Mouse (Mus musculus) limb, embryonic 13.5 days (tissue): ENCODE measurements around the gene Rrm2. TPM values are rescaled to one million over a fixed set of nuclear protein-coding genes. Genes with fewer than 3 reads are reported as not detected.

Source experiments
- ATAC-seq: fragments of 200-750 bp; cut with Nextera tagmentation; 2 replicates; pipeline ENCODE4 v1.8.0; 2017; ENCODE audit warnings: low read depth, moderate number of reproducible peaks, moderate TSS enrichment; ENCODE audit not compliant: low FRiP score
- H3K27ac ChIP-seq: fragments of 300-500 bp; sonication (generic); 2 replicates; pipeline ENCODE4 v1.5.1; 2015; ENCODE audit warnings: inconsistent platforms, mild to moderate bottlenecking, moderate library complexity
- H3K27me3 ChIP-seq: fragments of 300-500 bp; sonication (generic); 2 replicates; pipeline ENCODE4 v1.6.1; 2015; ENCODE audit warnings: mild to moderate bottlenecking, inconsistent platforms
- H3K36me3 ChIP-seq: fragments of 300-500 bp; sonication (generic); 2 replicates; pipeline ENCODE4 v1.6.1; 2015; ENCODE audit warnings: inconsistent platforms, mild to moderate bottlenecking, moderate library complexity
- H3K4me1 ChIP-seq: fragments of 300-500 bp; sonication (generic); 2 replicates; pipeline ENCODE4 v1.6.1; 2015; ENCODE audit warnings: inconsistent platforms
- H3K4me2 ChIP-seq: fragments of 300-500 bp; sonication (generic); replicated peaks from 2 replicates; pipeline ENCODE4 v1.6.1; 2015; ENCODE audit warnings: inconsistent platforms, mild to moderate bottlenecking, moderate library complexity
- H3K4me3 ChIP-seq: fragments of 300-500 bp; sonication (generic); 2 replicates; pipeline ENCODE4 v1.5.1; 2015; ENCODE audit warnings: moderate library complexity, mild to moderate bottlenecking, inconsistent platforms
- H3K9ac ChIP-seq: fragments of 300-500 bp; sonication (generic); 2 replicates; pipeline ENCODE4 v1.6.1; 2015; ENCODE audit warnings: mild to moderate bottlenecking, inconsistent platforms
- H3K9me3 ChIP-seq: fragments of 300-500 bp; sonication (generic); 2 replicates; pipeline ENCODE4 v1.6.1; 2016; ENCODE audit warnings: inconsistent platforms
- WGBS: fragments of 180-500 bp; shearing (Covaris S2); methylation state at CpG from one replicate; pipeline ENCODE4 v1.1.7; 2015; 5-methylcytosine and 5-hydroxymethylcytosine counted together
- polyA plus RNA-seq: library from polyadenylated mRNA; unstranded; fragments of >200 nt; fragmentation: Nextera tagmentation; extraction: Ambion mirVana; gene quantifications from 2 replicates; pipeline ENCODE4 v1.2.1, GENCODE M21; 2015

Gene Rrm2
- polyA plus RNA-seq, result 235 TPM in 2 replicates

GRCm38 (mm10) chr12:24707954-24708823 lies at the start of gene Rrm2:
Gene Rrm2 (plus strand): TSS chr12:24708241.
- no peaks in the 10 kb centered on the region for H3K27me3 ChIP-seq
- WGBS, result under 1% methylated on average over 83 of the region's 83 CpGs
- ATAC-seq, result peak; percentile 89
- peak within 1 kb of the TSS; percentile 86 for H3K27ac ChIP-seq
- peaks cover 29% of the 10 kb centered on the region for H3K36me3 ChIP-seq
- H3K4me1 ChIP-seq, result peaks cover 55% of the 10 kb centered on the region
- peak within 1 kb of the TSS; percentile 89 for H3K4me2 ChIP-seq
- H3K9ac ChIP-seq, result peak within 1 kb of the TSS; percentile 85
- peak within 1 kb of the TSS; percentile 91 for H3K4me3 ChIP-seq
- no peaks in the 10 kb centered on the region for H3K9me3 ChIP-seq

GRCm38 (mm10) chr12:24658998-24659397 lies 49.0 kb upstream of the Rrm2 start:
- no peak for ATAC-seq
- WGBS, result 89% methylated on average over 4 of the region's 4 CpGs
- Histone ChIP-seq H3K27me3 (no peaks in the 10 kb centered on the region), H3K4me1 (peaks cover 19% of the 10 kb centered on the region), H3K9me3 (no peaks in the 10 kb centered on the region), H3K9ac (no peak overlapping the region), H3K4me2 (no peak overlapping the region), H3K27ac (no peak overlapping the region), H3K4me3 (no peak overlapping the region), H3K36me3 (peaks cover 78% of the 10 kb centered on the region)

GRCm38 (mm10) chr12:24659923-24660322 lies 48.1 kb upstream of the Rrm2 start:
- no peak overlapping the region for H3K9ac ChIP-seq
- H3K27me3 ChIP-seq, result no peaks in the 10 kb centered on the region
- H3K9me3 ChIP-seq, result no peaks in the 10 kb centered on the region
- no peak overlapping the region for H3K27ac ChIP-seq
- H3K36me3 ChIP-seq, result peaks cover 69% of the 10 kb centered on the region
- peaks cover 19% of the 10 kb centered on the region for H3K4me1 ChIP-seq
- 93% methylated on average over 9 of the region's 9 CpGs for WGBS
- no peak overlapping the region for H3K4me3 ChIP-seq
- ATAC-seq, result no peak
- H3K4me2 ChIP-seq, result no peak overlapping the region

- Histone ChIP-seq H3K4me3 (no peak overlapping the region), H3K4me1 (peaks cover 12% of the 10 kb centered on the region), H3K4me2 (no peak overlapping the region), H3K9me3 (no peaks in the 10 kb centered on the region), H3K9ac (no peak overlapping the region), H3K27ac (no peak overlapping the region), H3K36me3 (peaks cover 57% of the 10 kb centered on the region), H3K27me3 (no peaks in the 10 kb centered on the region)
- 72% methylated on average over 4 of the region's 4 CpGs for WGBS
- no peak for ATAC-seq
These were observed 46.9 kb upstream of the Rrm2 start for GRCm38 (mm10) chr12:24661100-24661499.

- H3K27me3 ChIP-seq, result no peaks in the 10 kb centered on the region
- ATAC-seq, result no peak
- H3K9ac ChIP-seq, result no peak overlapping the region
- H3K9me3 ChIP-seq, result no peaks in the 10 kb centered on the region
- no peak overlapping the region for H3K27ac ChIP-seq
- 84% methylated on average over 5 of the region's 5 CpGs for WGBS
- no peak overlapping the region for H3K4me2 ChIP-seq
- H3K36me3 ChIP-seq, result peaks cover 48% of the 10 kb centered on the region
- H3K4me3 ChIP-seq, result no peak overlapping the region
- 0 out of 2 replicates have a peak, but pooled peaks cover 3% of the 10 kb centered on the region for H3K4me1 ChIP-seq
These were observed 45.9 kb upstream of the Rrm2 start for GRCm38 (mm10) chr12:24662131-24662530.

GRCm38 (mm10) chr12:24680096-24680491 lies 27.9 kb upstream of the Rrm2 start:
- Histone ChIP-seq H3K27ac (no peak overlapping the region; the same call in 1 of the 2 replicates), H3K27me3 (peaks cover 56% of the 10 kb centered on the region), H3K9me3 (no peaks in the 10 kb centered on the region), H3K9ac (peak overlapping the region; percentile 79), H3K4me3 (peak overlapping the region; percentile 63), H3K36me3 (no peaks in the 10 kb centered on the region), H3K4me2 (peak overlapping the region; percentile 94), H3K4me1 (peaks cover 27% of the 10 kb centered on the region)
- no peak; the same call in 1 of the 2 replicates for ATAC-seq
- 15% methylated on average over 9 of the region's 9 CpGs for WGBS

- Histone ChIP-seq H3K27ac (no peak overlapping the region; the same call in 1 of the 2 replicates), H3K27me3 (peaks cover 60% of the 10 kb centered on the region), H3K9me3 (no peaks in the 10 kb centered on the region), H3K36me3 (no peaks in the 10 kb centered on the region), H3K4me2 (peak overlapping the region; percentile 94), H3K4me3 (peak overlapping the region; percentile 63), H3K4me1 (peaks cover 27% of the 10 kb centered on the region), H3K9ac (peak overlapping the region; percentile 79)
- peak; percentile 56 for ATAC-seq
- 1% methylated on average over 54 of the region's 61 CpGs for WGBS
These were observed 27.4 kb upstream of the Rrm2 start for GRCm38 (mm10) chr12:24680492-24681285.

GRCm38 (mm10) chr12:24681286-24682023 lies 26.6 kb upstream of the Rrm2 start, which contains the start of gene Cys1:
Gene Cys1 (minus strand): TSS chr12:24681813.
- H3K9me3 ChIP-seq, result no peaks in the 10 kb centered on the region
- WGBS, result 3% methylated on average over 20 of the region's 20 CpGs
- H3K27me3 ChIP-seq, result peaks cover 60% of the 10 kb centered on the region
- no peak for ATAC-seq
- peak within 1 kb of the TSS; percentile 94 for H3K4me2 ChIP-seq
- H3K4me3 ChIP-seq, result peak within 1 kb of the TSS; percentile 63
- peak within 1 kb of the TSS; percentile 79 for H3K9ac ChIP-seq
- peak within 1 kb of the TSS; percentile 61; the same call in 1 of the 2 replicates for H3K27ac ChIP-seq
- H3K36me3 ChIP-seq, result no peaks in the 10 kb centered on the region
- peaks cover 27% of the 10 kb centered on the region for H3K4me1 ChIP-seq

GRCm38 (mm10) chr12:24682563-24682962 lies 25.5 kb upstream of the Rrm2 start:
- Histone ChIP-seq H3K27me3 (peaks cover 60% of the 10 kb centered on the region), H3K4me2 (no peak overlapping the region), H3K36me3 (no peaks in the 10 kb centered on the region), H3K9me3 (no peaks in the 10 kb centered on the region), H3K4me1 (peaks cover 27% of the 10 kb centered on the region), H3K27ac (peak overlapping the region; percentile 61; the same call in 1 of the 2 replicates), H3K4me3 (no peak overlapping the region), H3K9ac (no peak overlapping the region)
- 37% methylated on average over 8 of the region's 8 CpGs for WGBS
- ATAC-seq, result peak; percentile 49; the same call in 1 of the 2 replicates

- Histone ChIP-seq H3K4me2 (no peak overlapping the region), H3K36me3 (no peaks in the 10 kb centered on the region), H3K9ac (no peak overlapping the region), H3K27me3 (peaks cover 60% of the 10 kb centered on the region), H3K27ac (no peak overlapping the region), H3K4me1 (peaks cover 27% of the 10 kb centered on the region), H3K9me3 (no peaks in the 10 kb centered on the region), H3K4me3 (no peak overlapping the region)
- 68% methylated on average over 7 of the region's 7 CpGs for WGBS
- no peak for ATAC-seq
These were observed 24.6 kb upstream of the Rrm2 start for GRCm38 (mm10) chr12:24683461-24683860.

- H3K27me3 ChIP-seq, result peaks cover 34% of the 10 kb centered on the region
- H3K4me3 ChIP-seq, result no peak overlapping the region
- no peak overlapping the region for H3K9ac ChIP-seq
- H3K9me3 ChIP-seq, result no peaks in the 10 kb centered on the region
- H3K27ac ChIP-seq, result no peak overlapping the region
- H3K36me3 ChIP-seq, result no peaks in the 10 kb centered on the region
- H3K4me1 ChIP-seq, result peaks cover 16% of the 10 kb centered on the region
- ATAC-seq, result no peak
- WGBS, result 77% methylated on average over 6 of the region's 6 CpGs
- H3K4me2 ChIP-seq, result no peak overlapping the region
These were observed 21.9 kb upstream of the Rrm2 start for GRCm38 (mm10) chr12:24686038-24686695.
